Mouse (Mus musculus): Measurements from ENCODE around the gene Hipk1.
A peak's percentile ranks its signal among the peaks of the same experiment; 100 is the strongest.

Gene Hipk1

DNA sequence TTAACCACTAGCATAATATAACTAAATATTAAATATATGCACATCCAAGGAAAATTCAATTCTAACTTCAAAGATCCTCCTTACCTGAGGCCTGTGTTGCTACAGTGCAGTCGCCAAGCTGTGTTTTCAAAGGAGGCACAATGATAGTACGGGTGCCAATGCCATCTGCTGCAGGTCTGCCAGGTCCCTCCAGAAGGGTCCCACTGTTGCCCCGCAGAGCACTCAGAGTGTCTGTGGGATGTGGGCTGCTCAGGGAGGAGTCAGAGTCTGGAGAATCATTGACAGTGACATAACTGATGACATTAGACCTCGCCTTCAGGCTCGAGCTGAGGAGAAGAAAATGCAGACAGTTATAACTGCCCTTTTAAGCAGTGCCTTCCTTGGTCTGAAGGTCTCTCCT, 44.7 kb downstream of the Hipk1 start:
- no peak for DNase-seq (ENCODE audit: low read depth)

DNA sequence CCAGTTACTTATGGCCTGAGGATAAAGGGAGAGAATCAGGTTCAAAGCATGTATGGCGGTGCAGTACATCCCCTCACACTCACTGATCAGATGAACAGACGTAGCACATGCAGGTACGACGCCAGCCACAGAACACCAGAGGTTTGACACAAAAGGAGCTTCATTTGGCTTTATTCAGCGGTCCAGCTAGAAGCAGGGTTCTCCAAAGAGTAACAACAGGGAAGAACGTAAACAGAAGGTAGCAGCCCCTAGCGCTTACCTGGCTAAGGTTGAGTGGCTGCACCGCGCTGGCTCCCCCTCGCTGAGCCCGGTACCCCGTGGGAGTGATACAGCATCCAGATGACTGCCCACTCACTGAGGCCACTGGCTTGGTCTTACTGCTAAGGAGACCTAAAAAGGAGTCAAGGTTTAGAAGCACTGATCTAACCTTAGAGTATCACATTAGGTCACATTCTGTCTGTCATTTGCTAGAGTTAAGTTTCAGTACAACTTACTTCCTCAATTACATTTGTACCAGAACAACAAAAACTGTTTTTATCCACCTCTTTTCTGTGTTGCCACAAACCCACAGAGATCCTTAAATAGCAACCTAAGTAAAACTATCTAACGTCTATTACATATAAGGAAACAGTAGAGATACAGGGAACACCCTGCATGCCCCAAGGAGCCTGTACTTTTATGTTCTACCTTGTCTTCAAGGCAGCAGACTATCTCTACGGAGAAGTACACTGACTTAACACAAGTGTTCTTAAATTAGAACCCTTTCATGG, 46.2 kb downstream of the Hipk1 start:
- DNase-seq (ENCODE audit: low read depth): no peak

- no peak for DNase-seq (ENCODE audit: low read depth)
These were observed 48.2 kb downstream of the Hipk1 start for GRCm38 (mm10) chr3:103743208-103743607.

GRCm38 (mm10) chr3:103740342-103740741, 51.0 kb downstream of the Hipk1 start:
- DNase-seq (ENCODE audit: low read depth): peak; percentile 33

DNA sequence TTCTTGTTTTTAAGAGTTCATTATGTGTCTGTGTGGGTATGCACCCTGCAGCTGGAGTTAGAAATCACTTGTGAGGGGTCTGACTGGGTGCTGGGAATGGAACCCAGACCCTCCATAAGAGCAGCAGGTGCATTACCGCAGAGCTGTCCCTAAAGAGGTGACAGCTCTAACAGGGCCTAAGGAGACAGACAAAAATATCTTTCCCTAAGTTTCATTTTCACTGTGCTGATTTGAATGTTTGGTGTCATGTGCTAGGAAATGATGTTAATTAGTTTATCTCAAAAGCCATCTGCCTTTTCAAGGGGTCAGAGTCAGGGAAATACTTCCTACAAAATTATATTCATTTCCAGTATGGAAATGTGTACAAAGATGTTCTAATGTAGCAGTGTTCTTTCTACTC, 52.0 kb downstream of the Hipk1 start, which contains the start of gene Gm10964:
TSS of gene Gm10964 (plus strand) at position 38 of the 400 bp plus-strand sequence.
- DNase-seq (ENCODE audit: low read depth): no peak

DNA sequence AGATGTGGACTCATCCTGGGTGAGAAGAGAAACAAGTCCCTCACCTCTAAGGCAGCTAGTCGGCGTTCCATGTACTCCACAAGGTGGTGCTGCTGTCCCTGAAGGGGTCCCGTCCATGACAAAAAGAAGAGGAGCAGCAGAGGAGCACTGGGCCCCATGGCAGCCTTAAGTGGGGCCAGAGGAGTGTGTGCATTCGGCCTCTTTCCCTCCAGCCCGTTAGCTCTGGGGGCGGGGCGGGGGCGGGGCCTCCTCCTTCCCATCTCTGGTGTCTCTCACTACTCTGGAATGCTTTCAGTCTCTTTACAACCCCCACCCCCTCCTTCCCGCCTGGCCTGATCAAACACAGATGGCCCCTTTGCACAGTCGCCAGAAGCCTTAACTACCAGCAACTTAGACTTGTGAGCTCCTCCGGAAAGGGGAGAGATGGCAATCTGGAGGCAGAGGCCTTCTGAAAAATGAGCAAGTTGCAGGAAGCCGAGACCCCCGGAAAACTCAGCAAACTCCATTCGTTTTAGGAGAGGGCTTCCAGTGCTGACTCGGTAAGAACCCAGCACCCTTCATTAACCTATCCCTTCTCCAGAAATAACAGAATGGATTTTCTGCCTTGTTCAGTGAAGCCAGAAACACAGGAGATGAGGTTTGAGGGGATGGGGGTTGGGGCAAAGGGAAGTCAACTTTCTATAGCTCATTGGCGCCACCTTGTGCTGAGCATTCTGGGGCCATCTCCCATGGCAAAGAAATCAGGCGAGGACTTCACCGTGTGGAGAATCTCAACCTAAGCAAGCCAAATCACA, 53.4 kb downstream of the Hipk1 start, which contains the start of gene Olfml3:
TSS of gene Olfml3 (minus strand) at position 224 of the 794 bp plus-strand sequence.
- peak; percentile 92 for DNase-seq (ENCODE audit: low read depth)

GRCm38 (mm10) chr3:103737061-103737754, 54.2 kb downstream of the Hipk1 start:
- DNase-seq (ENCODE audit: low read depth): no peak

DNA sequence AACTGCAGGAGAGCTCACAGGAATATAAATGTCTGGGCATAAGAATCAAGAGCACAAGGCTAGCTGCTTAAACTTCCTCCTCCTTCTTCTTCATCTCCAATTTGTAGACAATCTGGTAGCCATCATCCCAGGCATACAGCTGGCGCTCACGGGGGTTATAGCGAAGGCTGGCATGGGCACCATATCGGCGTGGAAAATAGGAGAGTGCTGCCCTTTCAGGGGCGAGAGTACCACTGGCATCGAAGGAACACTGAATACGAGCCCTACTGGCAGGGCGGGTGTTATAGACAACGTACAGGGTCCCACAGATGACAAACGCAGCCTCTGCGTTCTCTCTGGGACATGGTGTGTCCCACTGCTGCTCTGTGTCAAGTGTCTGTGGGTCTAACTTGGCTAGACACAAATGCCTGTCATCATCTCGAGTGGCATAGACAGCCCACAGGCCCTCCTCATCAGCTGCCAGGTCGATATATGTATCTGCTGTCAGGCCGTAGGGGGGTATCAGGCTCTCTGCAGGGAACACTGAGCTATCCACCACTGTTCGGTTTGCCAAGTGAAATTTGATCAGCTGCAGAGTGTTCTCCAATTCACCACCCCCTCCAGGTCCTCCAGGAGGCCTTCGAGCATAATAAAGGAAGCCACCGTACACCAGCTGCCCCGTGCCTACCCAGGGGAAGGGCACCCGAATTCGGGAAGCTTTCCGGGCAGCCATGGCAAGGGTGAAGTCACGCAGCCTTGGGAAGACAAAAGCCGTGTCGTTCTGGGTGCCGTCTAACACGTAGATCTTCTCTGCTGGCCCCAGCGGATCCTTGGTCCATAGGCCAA, 55.4 kb downstream of the Hipk1 start:
- no peak for DNase-seq (ENCODE audit: low read depth)

GRCm38 (mm10) chr3:103734696-103735519, 56.5 kb downstream of the Hipk1 start:
- DNase-seq (ENCODE audit: low read depth): no peak

DNA sequence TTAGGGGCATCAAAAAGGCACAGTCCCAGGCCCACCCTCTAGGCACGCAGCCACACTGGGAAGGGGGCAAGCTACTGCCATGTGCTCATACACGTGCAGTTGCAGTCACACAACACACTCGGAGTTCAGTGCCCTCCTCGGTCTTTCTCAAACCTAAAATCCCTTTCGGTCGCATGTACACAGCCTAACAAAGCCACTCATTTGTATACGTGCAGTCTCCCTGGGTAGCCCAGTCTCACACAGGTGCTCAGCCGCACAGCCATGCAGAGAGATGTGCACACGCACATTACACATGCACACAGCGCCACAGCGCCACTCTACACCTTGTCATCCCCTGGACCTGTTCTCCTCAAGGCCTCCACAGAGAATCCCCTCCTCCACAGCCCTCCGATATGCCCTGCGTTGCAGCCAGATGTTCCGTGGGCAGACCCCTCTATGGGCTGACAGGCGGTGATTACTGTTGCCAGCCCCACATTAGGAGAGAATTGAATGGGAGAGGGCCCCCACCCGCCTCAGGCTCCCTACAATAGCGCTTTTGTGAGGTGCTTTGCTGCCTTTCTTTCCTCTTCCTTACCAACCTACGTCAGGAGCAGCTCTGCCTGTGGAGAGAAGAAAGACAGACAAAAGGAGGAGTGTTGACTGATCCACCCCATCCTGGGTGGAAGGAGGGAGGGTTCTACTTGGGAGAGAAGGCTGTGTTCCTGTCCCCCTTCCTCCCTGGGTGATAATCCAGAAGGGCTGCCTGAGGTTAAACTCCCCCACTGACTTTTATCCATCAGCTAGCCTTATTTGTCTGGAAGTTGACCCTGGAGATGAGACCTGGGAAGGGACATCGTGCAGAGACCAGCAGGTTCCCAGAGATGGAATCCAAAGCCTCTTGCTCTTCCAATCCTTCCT, 57.3 kb downstream of the Hipk1 start:
- DNase-seq (ENCODE audit: low read depth): no peak

GRCm38 (mm10) chr3:103733176-103733575, 58.2 kb downstream of the Hipk1 start:
- DNase-seq (ENCODE audit: low read depth): no peak

DNA sequence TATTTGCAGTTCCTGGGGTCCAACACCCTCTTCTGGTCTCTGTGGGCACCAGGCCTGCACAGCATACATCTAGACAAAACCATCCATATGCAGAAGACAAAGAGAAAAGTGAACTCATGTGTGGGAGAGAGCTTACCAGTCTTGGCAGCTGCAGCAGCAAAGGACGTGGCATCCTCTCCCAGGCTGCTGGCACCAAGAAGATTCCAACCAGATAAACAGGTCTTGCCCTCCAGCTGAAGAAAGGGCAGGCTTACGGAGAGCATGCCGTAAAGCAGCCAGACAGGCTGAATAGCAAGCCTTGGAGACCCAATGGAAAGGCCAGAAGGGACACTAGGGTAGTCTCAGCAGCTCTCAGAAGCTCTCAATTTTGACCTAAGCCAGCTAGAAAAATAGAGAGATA, 59.2 kb downstream of the Hipk1 start:
- no peak for DNase-seq (ENCODE audit: low read depth)

DNA sequence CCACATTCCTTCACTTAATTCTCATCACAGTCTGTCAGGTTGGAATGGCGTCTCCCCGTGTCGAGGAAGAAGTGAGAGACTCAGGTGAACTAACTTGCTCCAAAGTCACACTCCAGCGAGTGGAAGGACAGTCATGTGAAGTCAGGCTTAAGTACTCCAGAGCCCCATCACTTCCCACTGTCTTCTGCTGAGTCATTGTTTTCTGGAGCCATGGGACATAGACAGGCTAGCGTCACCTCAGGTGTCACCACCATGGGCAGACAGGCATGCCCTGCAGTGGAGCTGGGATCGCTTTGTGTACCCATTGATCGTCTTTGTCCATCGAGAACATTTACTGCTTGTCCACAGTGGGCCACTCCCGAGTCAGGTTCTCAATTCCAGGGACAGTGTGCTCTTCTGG, 61.5 kb downstream of the Hipk1 start:
- DNase-seq (ENCODE audit: low read depth): no peak

DNA sequence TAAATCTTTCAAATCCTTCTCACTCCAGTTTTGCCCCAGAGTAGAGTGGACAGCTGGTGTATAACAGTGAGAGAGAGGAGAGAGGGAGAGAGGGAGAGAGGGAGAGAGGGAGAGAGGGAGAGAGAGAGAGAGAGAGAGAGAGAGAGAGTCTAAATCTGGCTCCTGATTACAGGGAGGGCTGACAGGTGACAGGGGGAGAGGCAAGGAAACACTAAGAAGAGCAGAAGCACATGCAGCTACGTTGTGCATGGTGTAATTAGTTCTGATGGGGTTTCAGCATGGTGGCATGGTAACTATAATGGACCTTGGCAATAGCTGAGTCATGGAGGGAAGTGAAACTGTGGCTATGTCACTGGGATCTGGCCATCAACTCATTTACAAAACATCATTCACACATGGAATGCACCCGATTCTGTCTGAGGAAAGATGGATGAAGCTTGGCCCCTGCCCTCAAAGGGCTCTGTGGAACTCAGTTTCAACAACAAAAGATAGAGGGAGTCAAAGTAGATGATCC, 63.5 kb downstream of the Hipk1 start:
- DNase-seq (ENCODE audit: low read depth): no peak

DNA sequence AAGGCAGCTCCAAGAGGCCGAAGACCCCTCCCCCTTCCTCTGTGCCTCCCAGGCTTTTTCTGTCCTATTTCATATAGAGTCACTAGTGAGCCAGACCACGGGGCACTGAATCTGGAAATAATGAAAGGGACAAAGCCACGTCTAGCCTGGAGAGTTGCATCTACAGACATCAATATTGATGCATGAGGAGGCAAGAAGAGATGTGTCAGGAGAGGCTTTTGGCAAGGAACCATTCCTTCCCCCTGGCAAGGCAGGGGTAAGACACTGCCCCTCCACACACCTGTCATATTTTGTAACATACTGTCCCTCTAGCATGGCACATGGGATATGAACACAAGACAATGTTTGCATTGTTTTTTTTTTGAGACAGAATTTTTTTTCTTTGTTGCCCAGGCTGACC, 64.7 kb downstream of the Hipk1 start:
- DNase-seq (ENCODE audit: low read depth): no peak

DNA sequence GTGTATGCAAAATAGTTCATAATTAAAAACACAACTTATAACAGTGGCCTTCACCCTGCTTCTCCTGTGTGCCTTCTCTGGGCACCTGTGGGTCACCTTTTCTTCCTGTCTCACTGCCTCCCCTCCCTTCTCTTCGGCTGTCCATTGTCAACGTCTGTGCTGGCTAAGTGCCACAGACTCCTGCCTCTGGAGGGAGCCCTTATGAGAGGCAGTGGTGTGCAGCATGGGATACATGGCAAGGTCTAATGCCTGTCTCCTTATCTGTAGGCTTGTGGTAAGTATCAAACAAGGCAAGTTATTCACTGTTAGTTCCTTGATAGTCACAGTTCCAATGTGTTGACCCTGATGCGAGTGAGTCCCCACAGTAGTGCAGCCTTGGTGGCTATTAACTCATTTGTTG, 67.2 kb downstream of the Hipk1 start:
- DNase-seq (ENCODE audit: low read depth): no peak

DNA sequence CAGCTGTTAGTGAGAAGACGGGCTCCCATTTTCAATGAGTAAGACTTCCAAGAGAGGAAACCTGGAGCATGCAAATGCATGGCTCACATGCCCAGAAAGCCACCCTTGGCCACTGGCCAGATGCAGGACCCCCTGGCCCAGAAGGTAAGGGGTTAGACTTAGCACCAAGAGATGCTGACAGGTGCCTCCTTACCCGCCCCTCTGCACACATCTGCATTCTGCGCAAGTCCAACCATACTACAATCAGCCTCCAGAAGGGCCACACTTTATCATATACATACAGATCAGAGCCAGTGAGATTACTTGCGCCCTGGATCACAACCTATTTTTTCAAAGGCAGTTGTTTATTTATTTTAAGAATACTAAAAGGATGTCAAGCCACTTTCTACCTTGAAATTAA, 72.6 kb downstream of the Hipk1 start:
- no peak for DNase-seq (ENCODE audit: low read depth)

GRCm38 (mm10) chr3:103716774-103717760, 74.3 kb downstream of the Hipk1 start:
- DNase-seq (ENCODE audit: low read depth): no peak
